Mouse (Mus musculus) heart, adult 2 months (tissue): ENCODE measurements at regions not wholly inside any gene's neighbourhood (a gene's known extent, or its start where the extent isn't known, plus 50 kb on each side); places are given as distances from the start of the nearest gene placed in this dataset.

Experiments
- CTCF ChIP-seq: fragments of 200-600 bp; IDR thresholded peaks from 2 replicates; pipeline ENCODE4 v1.8.1; 2022; ENCODE audit warnings: antibody characterized with exemption, mild to moderate bottlenecking, moderate library complexity
- EP300 ChIP-seq: fragments of 200-500 bp; IDR thresholded peaks from 2 replicates; pipeline ENCODE4 v1.6.1; 2011; ENCODE audit warnings: low read depth, low read length, control low read depth; ENCODE audit not compliant: insufficient read depth
- POLR2A ChIP-seq: fragments of 200-500 bp; IDR thresholded peaks from 2 replicates; pipeline ENCODE4 v1.6.1; 2011; ENCODE audit warnings: mild to moderate bottlenecking, low read depth, low read length, control low read depth; ENCODE audit not compliant: insufficient read depth

DNA sequence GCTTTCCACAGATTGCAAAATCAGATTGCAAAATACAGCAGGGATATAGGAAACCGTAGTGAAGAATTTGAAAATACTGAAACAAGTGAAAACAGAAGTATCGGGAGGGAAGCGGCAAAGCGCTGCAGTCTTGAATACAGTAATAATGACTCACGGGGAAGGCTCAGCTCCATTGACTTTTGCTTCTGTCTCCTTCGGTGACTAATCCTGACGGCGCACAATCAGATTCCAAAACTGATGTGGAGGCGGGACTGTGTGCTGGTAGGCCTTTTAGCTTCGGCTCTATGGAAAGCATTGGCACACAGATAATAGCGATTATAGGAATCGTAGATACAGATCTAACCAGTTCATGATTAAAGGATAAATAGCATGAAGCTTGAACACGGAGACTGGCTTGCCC lies 2912.1 kb upstream of the Gm7489 start:
- TF ChIP-seq POLR2A, result no peak
- no peak for TF ChIP-seq CTCF
- TF ChIP-seq EP300, result no peak
